Mouse (Mus musculus) frontal cortex, postnatal 25 days (tissue): ENCODE measurements around the gene Hras.

Experiments
- DNase-seq, 2 experiments: peaks; one replicate each; pipeline ENCODE4 v3.0.0; 2022; ENCODE audit warnings: low spot score in 2 of 2

The Hras gene

GRCm38 (mm10) chr7:141213605-141214235 is 19.9 kb upstream of the Hras start, which contains the start of gene Lmntd2:
TSS of gene Lmntd2 (minus strand) at chr7:141214080.
- DNase-seq = no peak

- DNase-seq = no peak
These were observed 19.3 kb upstream of the Hras start for GRCm38 (mm10) chr7:141213133-141213532.

GRCm38 (mm10) chr7:141210606-141211131 is 16.9 kb upstream of the Hras start:
- DNase-seq = no peak

GRCm38 (mm10) chr7:141210137-141210536 is 16.3 kb upstream of the Hras start:
- no peak for DNase-seq

GRCm38 (mm10) chr7:141209526-141209925 is 15.7 kb upstream of the Hras start:
- DNase-seq = no peak

- no peak for DNase-seq
These were observed 12.6 kb upstream of the Hras start for GRCm38 (mm10) chr7:141206182-141206937.

GRCm38 (mm10) chr7:141205504-141205903 is 11.7 kb upstream of the Hras start:
- no peak for DNase-seq

- DNase-seq = no peak
These were observed 10.7 kb upstream of the Hras start for GRCm38 (mm10) chr7:141204546-141204945.

GRCm38 (mm10) chr7:141198121-141198520 is 4.3 kb upstream of the Hras start:
- DNase-seq = no peak

- no peak for DNase-seq
These were observed 2.9 kb upstream of the Hras start for GRCm38 (mm10) chr7:141196619-141197282.

- no peak for DNase-seq
These were observed 1.9 kb upstream of the Hras start for GRCm38 (mm10) chr7:141195754-141196153.

GRCm38 (mm10) chr7:141194830-141195229 is 1.0 kb upstream of the Hras start:
- DNase-seq = peak; percentile 70 to 79

- DNase-seq = no peak
These were observed 604 bp upstream of the Hras start for GRCm38 (mm10) chr7:141194409-141194808.

GRCm38 (mm10) chr7:141193348-141193856 is 403 bp downstream of the Hras start:
- no peak for DNase-seq

GRCm38 (mm10) chr7:141192776-141193347 is 943 bp downstream of the Hras start:
- no peak for DNase-seq

GRCm38 (mm10) chr7:141191796-141192685 is 1.8 kb downstream of the Hras start:
- DNase-seq = no peak

GRCm38 (mm10) chr7:141191036-141191435 is 2.8 kb downstream of the Hras start:
- no peak for DNase-seq

GRCm38 (mm10) chr7:141190220-141190619 is 3.6 kb downstream of the Hras start:
- no peak for DNase-seq

GRCm38 (mm10) chr7:141188733-141189132 is 5.1 kb downstream of the Hras start:
- DNase-seq = no peak

- DNase-seq = no peak
These were observed 5.6 kb downstream of the Hras start for GRCm38 (mm10) chr7:141188194-141188593.

- DNase-seq = peak; percentile 84 to 86
These were observed 17.6 kb downstream of the Hras start for GRCm38 (mm10) chr7:141176173-141176572.
